Mouse (Mus musculus) fat pad, adult 2 months (tissue): ENCODE measurements at regions not wholly inside any gene's neighbourhood (a gene's known extent, or its start where the extent isn't known, plus 50 kb on each side); places are given as distances from the start of the nearest gene placed in this dataset.

ENCODE experiments used
- DNase-seq: peaks from one replicate; pipeline ENCODE4 v3.0.0-alpha.2; 2011; ENCODE audit warnings: low read depth, low spot score; ENCODE audit errors: extremely low read depth

DNA sequence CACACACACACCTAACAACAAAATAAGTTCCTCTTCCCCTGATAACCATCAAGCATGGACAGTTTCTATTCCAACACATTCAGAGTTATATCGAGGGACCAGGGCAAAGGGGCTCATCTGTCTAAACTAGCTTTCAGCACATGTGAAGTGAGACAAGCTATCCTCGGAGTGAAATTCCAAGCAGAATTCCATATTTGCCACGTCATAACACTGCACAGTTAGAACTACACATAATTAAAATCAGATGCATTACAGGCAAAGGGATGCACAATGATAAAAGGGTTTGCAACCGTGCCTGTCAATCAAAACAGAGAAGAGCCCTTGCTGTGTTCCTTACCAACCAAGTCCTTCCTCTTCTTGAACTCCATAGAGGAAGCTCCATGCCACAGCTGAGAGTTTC lies 488.2 kb upstream of the Hs6st1 start:
- DNase-seq, result no peak

GRCm38 (mm10) chr1:35580474-35580873 lies 487.7 kb upstream of the Hs6st1 start:
- no peak for DNase-seq

- no peak for DNase-seq
Measured at GRCm38 (mm10) chr1:35587900-35588299, 480.3 kb upstream of the Hs6st1 start.

DNA sequence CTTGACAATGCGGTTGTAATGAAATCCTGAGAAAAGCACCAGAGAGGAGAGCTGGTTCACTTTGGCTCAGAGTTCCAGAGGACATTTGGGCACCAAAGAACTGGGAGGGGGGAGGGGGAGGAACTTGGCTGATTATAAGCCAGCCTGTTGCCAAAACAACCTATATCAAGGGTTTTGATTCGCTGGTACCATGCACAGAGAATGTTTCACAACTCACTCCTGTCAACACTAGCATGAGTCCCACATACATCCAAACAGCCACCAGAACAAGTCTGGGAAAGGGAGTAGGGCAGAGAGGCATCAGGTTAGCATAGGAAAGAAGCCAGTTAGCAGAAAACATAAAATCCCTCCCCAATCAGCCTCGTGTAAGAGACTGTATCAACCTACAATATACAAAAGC lies 479.3 kb upstream of the Hs6st1 start:
- no peak for DNase-seq

DNA sequence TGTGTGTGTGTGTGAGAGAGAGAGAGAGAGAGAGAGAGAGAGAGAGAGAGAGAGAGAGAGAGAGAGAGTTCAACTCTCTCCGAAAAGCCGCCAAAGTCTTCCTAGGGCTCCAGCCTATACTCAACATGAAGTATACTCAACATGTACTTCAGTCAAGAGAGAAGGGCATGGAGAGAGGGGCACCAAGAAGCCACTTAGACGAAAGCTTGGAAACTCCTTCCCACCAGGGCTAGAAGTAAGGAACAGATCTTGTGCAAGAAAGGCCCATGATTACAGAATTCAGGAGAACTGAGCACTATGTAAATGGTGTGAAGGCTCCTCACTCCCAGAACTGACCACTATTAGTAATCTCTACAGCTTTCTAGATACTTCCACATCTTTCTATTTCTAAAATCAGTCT lies 467.4 kb upstream of the Hs6st1 start:
- DNase-seq, result no peak

DNA sequence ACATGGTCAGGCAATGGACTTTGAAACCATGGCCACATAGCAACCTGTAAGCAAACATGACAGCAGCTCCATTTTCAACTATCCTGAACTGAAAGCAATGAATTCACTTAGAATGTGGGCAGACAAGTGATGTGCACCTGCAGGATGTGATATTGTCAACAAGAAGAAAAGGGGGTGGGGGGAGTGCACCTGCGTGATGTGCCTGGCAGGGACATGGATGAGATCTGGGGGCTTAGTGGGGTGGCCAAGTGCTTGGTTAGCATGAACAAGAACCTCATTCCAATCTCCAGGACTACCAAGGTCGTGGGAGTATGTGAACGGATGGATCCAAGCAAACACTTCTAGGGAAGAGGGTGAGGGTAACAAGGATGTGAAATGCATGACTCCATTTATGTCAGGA lies 453.1 kb upstream of the Hs6st1 start:
- no peak for DNase-seq

DNA sequence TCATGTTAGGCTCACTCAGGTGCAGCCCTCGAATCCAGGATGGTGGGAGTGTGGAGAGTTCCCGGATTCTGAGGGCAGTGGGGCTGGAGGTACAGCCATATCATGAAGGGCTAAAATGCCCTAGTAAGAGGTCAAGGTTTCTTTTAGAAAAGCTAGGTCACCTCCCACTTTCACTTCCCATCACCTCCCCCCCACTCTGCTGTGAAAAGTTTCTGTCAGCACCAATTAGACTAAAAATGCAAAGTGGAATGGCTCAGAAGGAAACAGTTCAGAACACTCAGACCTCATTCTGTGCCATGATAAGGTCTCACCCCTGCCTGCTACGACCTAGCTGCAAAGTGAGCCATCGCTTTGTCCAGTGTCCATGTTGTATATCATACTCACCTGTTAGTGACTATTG lies 448.7 kb upstream of the Hs6st1 start:
- DNase-seq, result no peak

DNA sequence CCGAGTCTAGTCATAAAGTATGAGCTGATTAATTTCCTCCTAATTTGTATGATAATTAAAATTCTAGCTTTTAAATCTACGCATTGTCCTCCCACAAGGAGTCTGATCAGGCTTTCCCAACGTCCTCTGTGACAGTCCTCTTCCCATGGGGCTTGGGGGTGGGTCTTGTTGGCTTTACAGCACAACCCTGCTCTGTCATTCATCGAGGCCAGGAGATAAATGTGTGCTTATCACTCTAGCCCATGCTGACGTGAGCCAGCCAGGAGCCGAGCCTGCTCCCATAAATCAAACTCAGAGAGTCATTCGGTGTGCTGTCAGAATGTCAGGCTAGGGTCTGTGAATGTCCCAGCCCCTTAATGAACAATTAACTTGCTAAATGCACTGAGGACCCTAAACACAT lies 425.6 kb upstream of the Hs6st1 start:
- DNase-seq, result no peak

GRCm38 (mm10) chr1:35653119-35653956 lies 414.9 kb upstream of the Hs6st1 start:
- DNase-seq, result no peak

- DNase-seq, result no peak
Measured at GRCm38 (mm10) chr1:35663006-35663405, 405.2 kb upstream of the Hs6st1 start.

- no peak for DNase-seq
Measured at GRCm38 (mm10) chr1:35673524-35673923, 394.7 kb upstream of the Hs6st1 start.

DNA sequence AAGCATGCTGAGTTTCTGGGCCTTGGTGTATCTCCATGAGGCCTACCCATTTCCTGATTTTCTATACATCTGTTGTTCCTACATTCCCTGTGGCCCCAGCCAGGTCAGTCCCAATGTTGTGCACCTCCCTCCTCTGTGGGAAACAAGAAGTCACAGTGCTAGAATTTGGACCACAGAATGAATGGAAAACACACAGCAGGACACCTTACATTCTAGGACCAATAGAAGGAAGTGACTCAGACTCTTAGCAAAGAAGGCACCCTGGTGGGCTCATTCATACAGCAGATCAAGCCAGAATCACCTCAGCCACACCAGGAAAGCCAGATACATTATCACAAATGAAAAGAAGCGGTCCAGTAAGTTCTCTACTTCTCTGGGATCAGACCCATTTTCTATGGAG lies 394.2 kb upstream of the Hs6st1 start:
- DNase-seq, result no peak

DNA sequence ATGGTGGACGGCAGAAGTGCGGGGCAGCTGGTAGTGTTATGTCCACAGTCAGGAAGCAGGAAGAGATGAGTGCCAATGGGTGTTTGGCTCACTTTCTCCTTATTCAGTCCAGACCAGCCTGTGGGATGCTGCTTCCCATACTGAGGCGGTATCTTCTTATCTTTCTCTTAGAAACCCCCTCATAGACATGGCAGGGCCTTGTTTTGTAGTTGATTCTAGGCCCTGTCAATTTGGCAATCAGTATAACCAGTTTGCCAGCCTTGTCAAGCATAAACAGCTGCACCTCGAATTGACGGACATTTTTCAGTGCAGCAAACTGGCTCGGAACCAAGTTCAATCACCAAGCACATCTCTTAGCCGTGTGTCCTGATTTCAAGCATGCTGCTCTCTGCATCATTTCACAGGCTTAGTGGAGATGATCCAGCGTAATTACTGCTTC lies 385.7 kb upstream of the Hs6st1 start:
- DNase-seq, result no peak

GRCm38 (mm10) chr1:35685651-35686050 lies 382.5 kb upstream of the Hs6st1 start:
- DNase-seq, result no peak

- no peak for DNase-seq
Measured at GRCm38 (mm10) chr1:35694349-35694748, 373.9 kb upstream of the Hs6st1 start.

DNA sequence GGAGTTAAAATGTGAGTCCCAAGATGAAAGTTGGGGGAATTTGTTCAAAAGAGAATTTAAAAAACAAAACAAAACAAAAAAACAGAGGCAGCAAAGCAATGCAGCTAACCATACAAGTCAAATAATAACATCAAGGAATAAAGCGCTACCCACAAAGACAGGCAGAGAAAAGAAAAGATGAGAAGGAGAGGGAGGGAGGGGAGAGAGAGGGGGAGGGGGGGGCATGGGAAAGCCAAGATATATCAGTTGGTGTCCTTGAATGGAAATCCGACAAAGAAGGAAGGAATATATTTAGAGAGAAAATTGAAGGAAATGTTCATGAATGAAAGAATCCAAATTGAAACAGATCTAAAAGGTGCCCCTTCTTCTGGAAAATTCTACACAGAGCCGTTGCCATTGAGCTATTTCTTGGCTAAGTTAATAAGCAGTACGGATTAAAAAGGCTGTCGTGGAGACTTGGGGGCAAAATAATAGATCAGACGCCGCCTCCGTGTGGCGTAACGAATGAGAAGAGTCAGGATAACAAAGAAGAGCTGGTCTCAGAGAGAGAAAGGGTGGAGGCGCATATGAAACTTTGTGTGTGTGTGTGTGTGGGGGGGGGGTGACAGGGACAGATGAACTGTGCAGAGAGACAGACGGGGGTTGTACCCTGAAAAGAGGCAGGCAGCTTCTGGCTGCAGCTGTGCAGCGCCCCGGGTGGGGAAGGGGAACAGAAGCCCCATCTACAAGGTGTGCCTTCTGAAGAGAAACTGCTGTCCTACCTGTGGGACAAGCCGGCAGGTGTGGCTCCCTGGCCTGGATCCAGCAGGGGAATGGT lies 373.2 kb upstream of the Hs6st1 start:
- no peak for DNase-seq

DNA sequence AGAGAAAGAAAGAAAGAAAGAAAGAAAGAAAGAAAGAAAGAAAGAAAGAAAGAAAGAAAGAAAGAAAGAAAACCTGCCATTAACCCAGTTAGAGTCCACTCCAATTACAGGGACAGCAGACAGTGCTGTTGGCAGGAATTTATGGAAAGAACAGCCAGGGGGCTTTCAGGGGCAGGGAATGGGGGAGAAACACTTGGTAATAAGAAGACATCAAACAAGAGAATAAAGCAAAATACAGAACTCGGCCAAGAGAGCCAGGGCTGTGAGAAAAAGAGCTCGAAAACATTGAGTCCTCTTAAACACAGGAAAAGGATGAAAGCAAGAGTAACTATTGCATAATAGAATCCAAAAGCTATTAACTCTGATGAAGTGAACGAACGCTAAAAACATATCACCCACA lies 371.0 kb upstream of the Hs6st1 start:
- DNase-seq, result no peak

GRCm38 (mm10) chr1:35697834-35698500 lies 370.2 kb upstream of the Hs6st1 start:
- no peak for DNase-seq

DNA sequence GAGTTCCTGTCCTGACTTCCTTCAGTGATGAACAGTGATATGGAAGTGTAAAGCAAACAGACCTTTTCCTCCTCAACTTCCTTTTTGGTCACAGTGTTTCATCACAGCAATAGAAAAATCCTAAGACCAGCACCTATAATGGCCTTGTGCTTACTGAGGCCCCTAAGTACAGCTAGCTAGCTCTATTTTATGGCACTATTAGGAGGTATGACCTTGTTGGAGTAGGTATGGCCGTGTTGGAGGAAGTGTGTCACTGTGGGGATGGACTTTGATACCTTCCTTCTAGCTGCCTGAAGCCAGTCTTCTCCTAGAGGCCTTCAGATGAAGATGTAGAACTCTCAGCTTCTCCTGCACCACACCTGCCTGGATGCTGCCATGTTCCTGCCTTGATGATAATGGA lies 365.6 kb upstream of the Hs6st1 start:
- no peak for DNase-seq

- DNase-seq, result no peak
Measured at GRCm38 (mm10) chr1:35706336-35706735, 361.9 kb upstream of the Hs6st1 start.

DNA sequence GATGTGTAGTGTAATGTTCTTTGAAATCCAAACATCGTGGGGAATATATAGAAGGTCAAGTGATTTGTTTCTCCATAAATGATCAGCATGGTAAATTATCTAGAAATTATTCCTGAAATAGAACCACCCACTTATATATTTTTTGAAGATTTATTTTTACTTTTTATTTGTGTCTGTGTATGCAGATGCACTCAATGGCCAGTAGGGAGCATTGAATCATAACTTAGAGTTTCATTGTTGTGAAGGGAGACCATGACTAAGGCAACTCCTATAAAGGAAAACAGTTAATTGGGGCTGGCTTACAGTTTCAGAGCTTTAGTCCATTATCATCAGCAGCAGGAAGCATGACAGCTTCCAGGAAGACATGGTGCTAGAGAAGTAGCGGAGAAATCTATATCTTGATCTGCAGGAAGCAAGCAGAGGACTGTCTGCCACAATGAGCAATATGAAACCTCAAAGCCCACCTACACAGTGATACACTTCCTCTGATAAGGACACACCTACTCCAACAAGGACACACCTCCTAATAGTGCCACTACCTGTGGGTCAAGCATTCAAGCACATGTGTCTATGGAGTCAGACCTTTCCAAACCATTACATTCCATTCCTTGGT lies 359.9 kb upstream of the Hs6st1 start:
- DNase-seq, result no peak
